Mouse (Mus musculus) hindbrain, embryonic 12.5 days (tissue): Measurements from ENCODE around the gene Cd164. TPM values are rescaled to one million over a fixed set of nuclear protein-coding genes. Genes with fewer than 3 reads are reported as not detected.

Source experiments
- ATAC-seq: fragments of 200-750 bp; cut with Nextera tagmentation; 2 replicates; pipeline ENCODE4 v1.8.0; 2017; ENCODE audit warnings: moderate TSS enrichment; ENCODE audit not compliant: low FRiP score
- H3K27ac ChIP-seq: fragments of 300-500 bp; sonication (generic); 2 replicates; pipeline ENCODE4 v1.5.1; 2016; ENCODE audit warnings: mild to moderate bottlenecking
- H3K27me3 ChIP-seq: fragments of 300-500 bp; sonication (generic); 2 replicates; pipeline ENCODE4 v1.6.1; 2016; ENCODE audit warnings: mild to moderate bottlenecking
- H3K36me3 ChIP-seq: fragments of 300-500 bp; sonication (generic); 2 replicates; pipeline ENCODE4 v1.6.1; 2016; ENCODE audit warnings: mild to moderate bottlenecking
- H3K4me1 ChIP-seq: fragments of 300-500 bp; sonication (generic); 2 replicates; pipeline ENCODE4 v1.6.1; 2016
- H3K4me2 ChIP-seq: fragments of 300-500 bp; sonication (generic); replicated peaks from 2 replicates; pipeline ENCODE4 v1.6.1; 2016; ENCODE audit warnings: mild to moderate bottlenecking
- H3K4me3 ChIP-seq: fragments of 300-500 bp; sonication (generic); 2 replicates; pipeline ENCODE4 v1.5.1; 2016; ENCODE audit warnings: mild to moderate bottlenecking
- H3K9ac ChIP-seq: fragments of 300-500 bp; sonication (generic); 2 replicates; pipeline ENCODE4 v1.6.1; 2016; ENCODE audit warnings: mild to moderate bottlenecking, moderate library complexity
- H3K9me3 ChIP-seq: fragments of 300-500 bp; sonication (generic); replicated peaks from 2 replicates; pipeline ENCODE4 v1.6.1; 2016; ENCODE audit warnings: mild to moderate bottlenecking
- WGBS: fragments of 180-500 bp; shearing (Covaris S2); methylation state at CpG from one replicate; pipeline ENCODE4 v1.1.7; 2016; 5-methylcytosine and 5-hydroxymethylcytosine counted together
- polyA plus RNA-seq: library from polyadenylated mRNA; unstranded; fragments of >200 nt; fragmentation: Nextera tagmentation; extraction: Ambion mirVana; gene quantifications from 2 replicates; pipeline ENCODE4 v1.2.1, GENCODE M21; 2016

The Cd164 gene
- polyA plus RNA-seq, 1 experiment from 2014 or later: 106 TPM

DNA sequence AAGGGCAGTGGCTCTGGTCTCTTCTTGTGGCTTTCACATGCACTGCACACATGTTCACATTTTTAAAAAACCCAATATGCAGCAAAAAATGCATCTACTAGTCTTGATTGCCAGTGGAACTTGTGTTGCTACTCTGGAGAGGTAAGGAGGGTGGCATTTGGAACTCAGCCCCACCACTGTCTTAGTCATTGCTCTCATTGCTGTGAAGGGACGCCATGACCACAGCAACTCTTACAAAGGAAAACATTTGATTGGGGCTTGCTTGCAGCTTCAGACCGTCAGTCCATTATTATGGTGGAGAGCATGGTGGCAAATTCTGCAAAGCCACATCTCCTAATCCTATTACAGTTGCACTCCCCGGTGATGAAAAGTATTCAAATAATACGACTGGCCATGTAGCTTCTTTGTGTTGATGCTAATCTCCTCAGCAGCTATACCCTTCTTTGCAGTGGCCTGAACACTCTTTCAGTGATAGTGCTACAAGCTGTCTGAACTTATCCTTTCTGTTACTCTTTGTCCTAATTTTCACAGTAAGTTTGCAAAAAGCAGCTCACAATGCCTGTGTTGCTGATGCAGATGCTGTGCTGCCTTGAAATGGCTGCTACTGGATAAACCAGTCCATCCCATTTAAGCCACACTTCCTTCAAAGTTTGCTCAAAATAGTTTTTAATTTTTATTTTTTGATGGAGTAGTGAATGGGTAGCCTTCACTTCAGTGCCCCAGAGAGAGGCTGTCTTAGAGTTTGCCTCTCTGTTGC is 18.2 kb downstream of the Cd164 start:
- Histone ChIP-seq H3K27ac (no peak overlapping the region), H3K4me1 (no peaks in the 10 kb centered on the region), H3K9me3 (no peaks in the 10 kb centered on the region), H3K4me2 (no peak overlapping the region), H3K4me3 (no peak overlapping the region), H3K36me3 (peaks cover 54% of the 10 kb centered on the region), H3K9ac (no peak overlapping the region), H3K27me3 (no peaks in the 10 kb centered on the region)
- ATAC-seq: no peak
- WGBS: 91% methylated on average over 4 of the region's 4 CpGs

DNA sequence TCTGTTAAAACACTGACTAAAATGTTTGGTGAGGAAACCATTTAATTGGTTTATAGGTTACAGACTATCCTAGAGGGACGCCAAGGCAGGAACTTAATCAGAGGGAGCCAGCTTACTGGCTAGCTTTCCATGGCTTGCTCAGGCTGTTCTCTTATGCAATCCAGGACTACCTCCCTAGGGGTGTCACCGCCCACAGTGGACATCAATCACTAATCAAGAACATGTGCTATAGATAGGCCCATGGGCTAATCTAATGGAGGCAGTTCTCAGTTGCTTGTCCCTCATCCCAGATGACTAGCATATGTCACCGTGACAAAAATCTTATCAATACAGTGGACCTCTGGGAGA is 18.7 kb downstream of the Cd164 start:
- Histone ChIP-seq H3K4me1 (no peaks in the 10 kb centered on the region), H3K27ac (no peak overlapping the region)
- WGBS: 96% methylated on average over 3 of the region's 3 CpGs

DNA sequence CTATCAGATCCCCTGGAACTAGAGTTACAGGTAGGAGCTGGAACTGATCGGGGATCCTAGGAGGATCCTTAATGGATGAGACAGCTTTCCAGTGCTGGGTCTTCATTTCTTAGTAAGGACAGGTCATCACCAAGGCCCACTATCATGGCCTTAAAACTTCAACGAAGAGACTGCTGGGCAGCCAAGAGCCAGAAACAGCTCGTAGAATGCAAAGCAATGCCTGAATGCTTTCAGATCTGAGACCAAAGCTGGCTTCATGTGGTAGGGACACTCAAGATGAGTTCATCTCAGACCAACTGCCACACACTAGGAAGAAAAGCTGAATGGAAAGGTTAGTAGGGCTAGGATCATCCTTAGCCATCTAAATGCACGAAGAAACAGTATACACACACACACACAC is 19.8 kb downstream of the Cd164 start:
- ATAC-seq: no peak
- no peak overlapping the region for H3K4me2 ChIP-seq
- H3K27ac ChIP-seq: no peak overlapping the region
- H3K36me3 ChIP-seq: peaks cover 38% of the 10 kb centered on the region
- no peaks in the 10 kb centered on the region for H3K27me3 ChIP-seq
- no peaks in the 10 kb centered on the region for H3K9me3 ChIP-seq
- no peak overlapping the region for H3K9ac ChIP-seq
- WGBS: 99% methylated on average over 4 of the region's 4 CpGs
- no peak overlapping the region for H3K4me3 ChIP-seq
- no peaks in the 10 kb centered on the region for H3K4me1 ChIP-seq

More for the DNA sequence above, 18.7 kb downstream of the Cd164 start:
- ATAC-seq: no peak
- H3K4me2 ChIP-seq: no peak overlapping the region
- H3K9me3 ChIP-seq: no peaks in the 10 kb centered on the region
- no peak overlapping the region for H3K9ac ChIP-seq
- H3K4me3 ChIP-seq: no peak overlapping the region
- H3K27me3 ChIP-seq: no peaks in the 10 kb centered on the region
- peaks cover 49% of the 10 kb centered on the region for H3K36me3 ChIP-seq

DNA sequence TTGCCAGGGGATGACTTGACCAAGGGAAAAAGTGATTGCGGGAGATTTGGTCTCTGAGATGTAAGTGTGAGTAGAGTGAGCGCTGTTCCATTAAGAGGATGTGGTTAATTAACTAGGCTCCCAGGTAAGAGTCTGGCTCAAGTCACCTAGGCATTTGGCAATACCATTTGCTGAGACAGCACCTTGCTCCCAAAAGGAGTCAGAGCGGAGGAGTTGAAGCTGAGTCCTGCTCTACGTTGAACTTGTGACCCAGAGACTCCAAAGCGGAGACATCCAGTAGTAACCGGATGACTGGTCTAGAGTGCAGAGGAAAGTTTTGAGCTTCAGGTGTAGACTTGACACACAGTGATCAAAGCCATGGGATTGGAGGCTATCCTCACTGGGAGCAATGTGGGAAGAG is 22.8 kb downstream of the Cd164 start:
- Histone ChIP-seq H3K27ac (no peak overlapping the region), H3K9ac (no peak overlapping the region), H3K4me2 (no peak overlapping the region), H3K36me3 (peaks cover 18% of the 10 kb centered on the region), H3K27me3 (no peaks in the 10 kb centered on the region), H3K9me3 (no peaks in the 10 kb centered on the region), H3K4me1 (peaks cover 10% of the 10 kb centered on the region; the same call in 1 of the 2 replicates), H3K4me3 (no peak overlapping the region)
- no peak for ATAC-seq
- WGBS: 96% methylated on average over 6 of the region's 6 CpGs

DNA sequence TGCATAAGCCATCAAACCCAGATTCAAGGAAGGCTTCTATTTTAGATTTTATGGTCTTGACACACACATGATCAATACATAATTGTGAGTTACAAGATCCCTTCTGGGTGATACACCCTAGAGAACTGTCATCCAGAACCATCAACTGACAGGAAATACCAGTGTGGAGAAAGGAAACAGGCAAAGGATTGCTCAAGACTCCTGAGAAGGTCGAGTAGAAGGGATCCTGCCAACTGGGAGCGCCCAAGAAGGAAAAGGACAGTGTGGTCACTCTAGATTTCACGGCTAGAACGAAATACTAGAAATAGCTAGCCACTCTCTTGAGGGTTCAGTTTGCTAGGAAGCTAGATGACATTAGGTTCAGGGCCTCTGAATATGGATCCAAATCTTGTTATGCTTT is 24.2 kb downstream of the Cd164 start:
- Histone ChIP-seq H3K9me3 (no peaks in the 10 kb centered on the region), H3K36me3 (peaks cover 9% of the 10 kb centered on the region), H3K27me3 (no peaks in the 10 kb centered on the region), H3K27ac (no peak overlapping the region), H3K9ac (no peak overlapping the region), H3K4me1 (peaks cover 10% of the 10 kb centered on the region; the same call in 1 of the 2 replicates), H3K4me2 (no peak overlapping the region), H3K4me3 (no peak overlapping the region)
- no peak for ATAC-seq
- 88% methylated on average over 4 of the region's 4 CpGs for WGBS

DNA sequence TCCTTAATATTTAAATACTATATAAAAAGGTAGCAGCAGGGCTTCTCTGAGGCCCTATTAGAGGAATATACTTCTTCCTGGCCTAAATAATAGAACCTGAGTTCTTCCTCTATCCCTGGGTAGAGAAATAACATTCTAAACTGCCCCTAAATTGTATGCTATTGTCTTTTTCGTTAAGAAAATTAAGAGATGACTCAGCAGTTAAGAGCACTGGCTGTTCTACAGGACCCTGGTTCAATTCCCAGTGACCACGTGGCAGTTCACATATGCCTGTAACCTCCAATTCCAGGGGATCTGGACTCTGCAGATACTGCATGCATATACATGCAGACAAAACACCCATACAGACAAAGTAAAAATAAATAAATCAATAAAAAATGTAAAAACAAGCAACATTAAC is 24.6 kb downstream of the Cd164 start:
- no peak overlapping the region for H3K9ac ChIP-seq
- H3K27ac ChIP-seq: no peak overlapping the region
- H3K27me3 ChIP-seq: no peaks in the 10 kb centered on the region
- no peaks in the 10 kb centered on the region for H3K9me3 ChIP-seq
- ATAC-seq: no peak
- no peak overlapping the region for H3K4me3 ChIP-seq
- H3K4me2 ChIP-seq: no peak overlapping the region
- peaks cover 10% of the 10 kb centered on the region; the same call in 1 of the 2 replicates for H3K4me1 ChIP-seq
- 83% methylated on average over 2 of the region's 2 CpGs for WGBS
- peaks cover 8% of the 10 kb centered on the region for H3K36me3 ChIP-seq

DNA sequence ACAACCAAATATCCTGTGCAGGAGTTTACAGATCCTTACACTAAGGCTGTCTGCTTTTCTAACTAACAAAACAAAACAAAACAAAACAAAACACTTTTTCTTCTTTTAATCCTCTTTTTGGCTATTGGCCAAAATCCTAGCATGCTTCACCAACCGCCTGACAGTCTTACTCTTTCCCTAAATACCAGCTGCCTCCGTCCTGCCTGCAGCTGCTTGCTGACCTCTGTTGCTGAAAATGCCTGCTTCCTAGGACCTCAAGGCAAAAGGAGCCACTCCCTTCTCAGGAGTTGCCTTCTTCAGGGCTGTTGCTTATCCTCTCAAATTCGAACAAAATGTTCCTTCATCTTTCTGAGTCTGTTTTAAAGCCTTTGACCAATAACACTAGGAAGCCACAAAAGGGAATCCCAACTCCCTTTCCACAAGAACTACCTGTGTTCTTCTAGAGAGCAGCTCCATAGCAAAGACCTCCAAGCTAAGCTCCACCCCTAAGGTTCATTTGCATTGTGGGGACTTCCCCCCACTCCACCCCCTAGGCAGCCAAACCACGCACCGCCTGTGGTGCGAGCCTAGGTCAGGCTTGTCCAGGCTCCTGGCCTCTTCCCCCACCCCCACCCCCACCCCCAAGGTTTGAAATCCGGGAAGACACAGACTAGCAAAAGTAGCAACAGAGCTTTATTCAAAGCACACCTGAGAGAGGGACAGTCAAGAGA is 25.4 kb downstream of the Cd164 start:
- no peak overlapping the region for H3K4me2 ChIP-seq
- no peaks in the 10 kb centered on the region for H3K36me3 ChIP-seq
- no peak overlapping the region for H3K4me3 ChIP-seq
- H3K4me1 ChIP-seq: peaks cover 10% of the 10 kb centered on the region; the same call in 1 of the 2 replicates
- peaks cover 6% of the 10 kb centered on the region for H3K9me3 ChIP-seq
- H3K9ac ChIP-seq: no peak overlapping the region
- H3K27me3 ChIP-seq: no peaks in the 10 kb centered on the region
- 9% methylated on average over 7 of the region's 7 CpGs for WGBS
- no peak overlapping the region for H3K27ac ChIP-seq
- ATAC-seq: no peak

DNA sequence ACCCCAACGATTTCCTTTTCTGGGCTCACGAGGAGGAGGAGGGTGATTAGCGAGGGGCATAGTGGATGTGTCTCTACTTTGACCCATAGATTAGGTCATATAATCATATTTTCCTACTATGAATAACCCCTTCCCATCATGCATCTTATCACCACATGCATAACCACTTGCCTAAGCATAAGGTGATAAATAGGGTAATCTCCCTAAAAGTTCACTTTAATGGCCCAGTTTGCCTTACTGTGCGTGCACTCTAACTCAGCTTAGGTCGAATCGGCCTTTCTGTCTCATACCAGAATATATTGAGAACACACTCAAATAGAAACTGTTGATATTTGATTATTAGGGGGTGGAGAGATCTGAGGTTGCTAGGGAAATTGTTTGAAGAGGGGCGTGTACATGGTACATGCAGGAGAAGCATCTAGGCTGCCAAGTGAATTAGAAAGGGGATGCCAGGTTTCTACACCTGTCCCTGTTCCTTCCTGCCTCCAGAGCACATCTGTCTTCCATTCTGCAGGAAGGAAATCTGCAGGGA is 26.1 kb downstream of the Cd164 start:
- Histone ChIP-seq H3K36me3 (no peaks in the 10 kb centered on the region), H3K27ac (no peak overlapping the region), H3K4me2 (no peak overlapping the region), H3K4me3 (no peak overlapping the region), H3K27me3 (no peaks in the 10 kb centered on the region), H3K4me1 (peaks cover 10% of the 10 kb centered on the region; the same call in 1 of the 2 replicates), H3K9ac (no peak overlapping the region), H3K9me3 (peaks cover 6% of the 10 kb centered on the region)
- no peak for ATAC-seq
- WGBS: 68% methylated on average over 7 of the region's 7 CpGs

DNA sequence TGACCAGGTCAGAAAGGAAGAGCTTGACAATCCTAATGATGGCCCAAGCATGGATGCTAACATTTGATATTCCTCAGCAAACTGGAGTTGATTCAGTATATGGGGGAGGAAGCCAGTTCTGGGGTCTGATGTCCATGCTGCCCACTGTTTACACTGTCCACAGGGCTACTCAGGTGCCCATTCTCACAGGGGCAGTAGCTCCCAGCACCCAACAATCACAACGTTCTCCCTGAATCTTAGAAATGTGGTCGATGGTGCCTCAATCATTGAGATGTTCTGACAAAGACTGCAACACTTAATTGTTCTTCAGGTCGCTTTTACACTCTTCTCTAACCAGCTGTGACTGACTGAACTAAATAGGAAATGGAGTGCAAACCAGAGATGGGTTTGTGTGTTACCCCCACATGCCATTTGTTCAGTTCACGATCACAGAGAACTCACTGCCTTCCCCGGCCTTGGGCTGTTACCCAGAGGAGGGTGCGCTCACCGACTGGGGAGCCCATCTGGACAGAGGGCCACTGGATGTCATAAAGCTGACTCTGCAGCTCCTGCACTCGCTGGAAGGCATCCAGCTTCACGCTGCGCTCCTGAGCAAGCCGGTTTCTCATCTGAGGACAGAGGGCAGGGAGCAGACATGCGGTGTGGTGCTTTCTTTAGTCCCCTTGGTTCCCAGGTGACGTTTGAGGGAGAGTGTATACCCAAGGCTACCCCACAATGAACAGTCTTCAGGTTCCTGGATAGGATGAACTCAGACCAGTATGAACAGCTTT is 27.4 kb downstream of the Cd164 start:
- Histone ChIP-seq H3K36me3 (no peaks in the 10 kb centered on the region), H3K4me3 (no peak overlapping the region), H3K4me1 (peaks cover 10% of the 10 kb centered on the region; the same call in 1 of the 2 replicates), H3K9me3 (peaks cover 6% of the 10 kb centered on the region), H3K27me3 (no peaks in the 10 kb centered on the region), H3K27ac (no peak overlapping the region), H3K9ac (no peak overlapping the region), H3K4me2 (no peak overlapping the region)
- no peak for ATAC-seq
- 63% methylated on average over 13 of the region's 13 CpGs for WGBS

DNA sequence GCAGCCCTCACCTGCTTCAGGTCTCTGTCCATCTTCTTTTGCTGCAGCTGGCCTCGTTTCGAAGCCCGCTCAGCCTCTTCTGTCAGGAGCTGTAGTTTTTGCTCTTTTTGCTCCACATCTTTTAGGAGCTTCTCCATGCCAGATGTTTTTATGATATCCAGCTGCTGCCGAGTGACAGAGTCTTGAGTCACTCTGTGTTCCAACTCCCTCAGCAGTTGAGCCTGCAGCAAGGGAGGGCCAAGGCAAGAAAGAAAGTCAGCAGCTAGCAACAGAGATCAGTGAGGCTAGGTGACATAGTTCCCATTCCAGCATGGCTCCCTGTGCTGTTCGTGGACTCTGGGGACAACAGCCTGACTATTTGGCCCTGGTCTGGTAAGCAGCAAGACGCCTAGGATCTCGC is 31.5 kb downstream of the Cd164 start:
- no peak for ATAC-seq
- 72% methylated on average over 7 of the region's 7 CpGs for WGBS

DNA sequence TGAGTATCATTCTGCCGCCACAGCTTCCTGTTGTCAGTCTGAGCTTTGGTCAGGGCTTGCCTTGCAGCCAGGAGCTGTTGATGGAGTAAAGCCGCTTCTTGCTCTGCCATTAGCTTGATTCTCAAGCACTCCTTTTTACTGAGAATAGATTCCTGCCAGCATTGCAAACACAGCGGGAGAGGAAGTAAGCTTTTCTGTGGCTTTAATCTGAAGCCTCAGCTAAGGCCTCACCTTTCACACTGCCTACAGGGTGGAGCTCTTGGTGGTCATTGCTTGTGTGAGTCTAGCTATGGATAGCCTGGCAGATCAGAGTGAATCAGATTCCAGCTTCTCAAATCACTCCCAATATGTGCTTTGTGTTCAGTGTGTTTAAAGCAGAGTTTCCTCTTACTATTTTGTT is 33.1 kb downstream of the Cd164 start:
- no peak overlapping the region for H3K9ac ChIP-seq
- peaks cover 6% of the 10 kb centered on the region for H3K9me3 ChIP-seq
- WGBS: 27% methylated on average over 3 of the region's 3 CpGs
- H3K4me1 ChIP-seq: peaks cover 5% of the 10 kb centered on the region; the same call in 1 of the 2 replicates
- 0 out of 2 replicates have a peak, but pooled peaks cover 2% of the 10 kb centered on the region for H3K27me3 ChIP-seq
- no peaks in the 10 kb centered on the region for H3K36me3 ChIP-seq
- ATAC-seq: no peak
- no peak overlapping the region for H3K4me2 ChIP-seq
- no peak overlapping the region for H3K27ac ChIP-seq
- H3K4me3 ChIP-seq: no peak overlapping the region

More for the DNA sequence above, 31.5 kb downstream of the Cd164 start:
- Histone ChIP-seq H3K9me3 (peaks cover 6% of the 10 kb centered on the region), H3K4me3 (no peak overlapping the region), H3K36me3 (no peaks in the 10 kb centered on the region), H3K4me2 (no peak overlapping the region), H3K27ac (no peak overlapping the region), H3K27me3 (no peaks in the 10 kb centered on the region), H3K9ac (no peak overlapping the region), H3K4me1 (peaks cover 5% of the 10 kb centered on the region; the same call in 1 of the 2 replicates)
